Mouse (Mus musculus) adipocyte (in vitro differentiated cells): ENCODE measurements at regions not wholly inside any gene's neighbourhood (a gene's known extent, or its start where the extent isn't known, plus 50 kb on each side); places are given as distances from the start of the nearest gene placed in this dataset.
A peak's percentile ranks its signal among the peaks of the same experiment; 100 is the strongest.

Experiments
- DNase-seq: peaks from one replicate; pipeline ENCODE4 v3.0.0-alpha.2; 2016; ENCODE audit warnings: low spot score

DNA sequence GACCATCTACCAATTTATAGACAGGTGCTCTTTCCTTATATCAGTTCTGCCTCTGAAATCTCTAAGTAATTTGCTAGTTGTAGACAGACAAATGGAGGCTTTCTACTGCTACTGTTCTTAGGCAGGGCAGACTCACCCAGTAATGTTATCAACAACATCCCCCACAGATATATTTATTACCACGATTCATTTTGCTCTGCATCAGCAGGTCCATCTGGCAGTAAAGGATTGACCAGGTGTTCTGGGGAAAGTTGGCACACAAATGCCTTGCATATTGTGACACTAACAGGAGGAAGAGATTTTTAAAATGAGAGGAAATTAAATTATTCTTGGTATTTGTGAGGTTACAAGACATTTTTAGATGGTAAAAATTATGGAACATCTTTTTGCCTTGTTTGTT is 627.3 kb upstream of the Tmprss15 start:
- DNase-seq: no peak

- DNase-seq: no peak
Observed at GRCm38 (mm10) chr16:79692444-79692843, 601.5 kb upstream of the Tmprss15 start.

- no peak for DNase-seq
Observed at GRCm38 (mm10) chr16:79651162-79651741, 560.4 kb upstream of the Tmprss15 start.

- DNase-seq: no peak
Observed at GRCm38 (mm10) chr16:79640898-79641297, 550.0 kb upstream of the Tmprss15 start.

GRCm38 (mm10) chr16:79627139-79627538 is 536.2 kb upstream of the Tmprss15 start:
- DNase-seq: no peak

- DNase-seq: no peak
Observed at GRCm38 (mm10) chr16:79611002-79611401, 520.1 kb upstream of the Tmprss15 start.

DNA sequence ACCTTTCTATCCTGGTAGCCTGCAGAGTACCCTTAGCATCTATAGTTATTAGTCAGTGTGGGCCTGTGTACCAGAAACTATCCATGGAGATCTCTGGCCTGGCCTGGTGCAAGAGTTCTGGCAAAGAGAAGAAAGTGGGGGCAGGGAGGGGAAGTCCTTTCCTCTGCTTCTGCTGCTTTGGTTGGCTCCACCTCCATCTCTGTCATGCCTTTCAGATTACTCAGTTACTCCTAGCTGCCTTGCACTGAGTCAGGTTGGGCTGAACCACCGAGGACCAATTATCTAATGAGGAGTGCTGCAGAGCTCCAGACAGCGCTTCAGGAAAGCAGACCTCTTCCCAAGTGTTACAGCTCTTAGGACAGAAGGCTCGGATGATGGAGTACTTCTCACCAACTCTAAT is 500.0 kb upstream of the Tmprss15 start:
- peak; percentile 64 for DNase-seq

DNA sequence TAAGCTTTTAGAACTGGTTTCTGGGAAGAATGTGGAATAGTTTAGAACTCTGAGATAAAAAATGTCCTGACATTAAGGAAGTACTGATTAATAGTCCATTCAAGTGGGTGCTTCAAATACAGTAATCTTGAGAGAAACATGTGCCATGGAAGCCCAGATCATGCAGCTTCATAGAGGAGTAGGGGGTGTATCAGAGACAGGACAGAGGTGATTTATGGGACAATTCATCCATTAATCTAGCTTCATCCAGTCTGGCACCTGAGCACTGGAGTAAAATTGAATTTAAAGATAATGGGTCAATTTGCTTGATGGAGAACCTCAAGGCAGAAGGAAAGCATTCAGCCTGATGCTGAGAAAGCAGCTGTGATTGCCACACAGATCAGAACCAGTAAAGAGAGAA is 494.8 kb upstream of the Tmprss15 start:
- no peak for DNase-seq

- peak; percentile 60 for DNase-seq
Observed at GRCm38 (mm10) chr16:79570867-79571266, 480.0 kb upstream of the Tmprss15 start.

- peak; percentile 26 for DNase-seq
Observed at GRCm38 (mm10) chr16:79534370-79534769, 443.5 kb upstream of the Tmprss15 start.

DNA sequence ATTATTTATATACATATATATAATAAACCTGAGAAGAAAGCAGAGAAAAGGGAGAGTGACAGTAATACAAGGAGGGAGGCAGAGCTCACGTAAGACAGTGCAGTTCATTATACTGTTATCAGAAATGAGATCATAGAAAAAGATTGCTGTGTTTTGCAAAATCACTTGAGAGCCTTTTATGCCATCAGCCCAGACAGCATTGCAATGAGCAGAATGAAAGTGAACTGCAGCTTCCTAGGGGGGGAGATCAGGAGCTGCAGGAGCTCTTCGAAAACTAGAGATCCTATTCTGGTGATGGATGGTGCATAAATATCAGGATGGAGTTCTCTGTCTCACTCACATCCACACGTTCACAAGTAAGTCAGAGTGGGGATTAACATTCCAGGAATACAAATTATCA is 401.6 kb upstream of the Tmprss15 start:
- DNase-seq: no peak

- no peak for DNase-seq
Observed at GRCm38 (mm10) chr16:79450871-79451270, 360.0 kb upstream of the Tmprss15 start.

- no peak for DNase-seq
Observed at GRCm38 (mm10) chr16:79449732-79450131, 358.8 kb upstream of the Tmprss15 start.

GRCm38 (mm10) chr16:79407385-79407784 is 316.5 kb upstream of the Tmprss15 start:
- no peak for DNase-seq

GRCm38 (mm10) chr16:79406216-79406615 is 315.3 kb upstream of the Tmprss15 start:
- DNase-seq: no peak

DNA sequence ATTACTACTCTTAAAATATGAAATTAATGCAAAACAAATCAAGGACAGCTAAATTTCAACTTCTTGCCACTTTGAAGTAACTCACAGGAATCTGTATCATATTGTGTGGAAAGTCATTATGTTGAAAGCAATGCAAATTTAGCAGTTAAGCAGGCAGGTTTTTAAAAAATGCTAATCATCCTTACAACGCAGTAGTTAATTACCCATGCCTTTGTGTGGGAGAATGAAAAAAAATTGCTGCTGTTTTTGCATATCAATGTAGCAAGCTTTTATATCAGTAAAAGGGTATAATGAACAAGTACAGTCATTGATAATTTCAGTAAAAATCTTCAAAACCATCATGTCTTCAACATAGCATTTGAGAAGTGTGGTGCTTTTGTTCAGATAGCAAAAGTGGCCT is 313.2 kb upstream of the Tmprss15 start:
- no peak for DNase-seq

GRCm38 (mm10) chr16:79400100-79400499 is 309.2 kb upstream of the Tmprss15 start:
- DNase-seq: no peak

DNA sequence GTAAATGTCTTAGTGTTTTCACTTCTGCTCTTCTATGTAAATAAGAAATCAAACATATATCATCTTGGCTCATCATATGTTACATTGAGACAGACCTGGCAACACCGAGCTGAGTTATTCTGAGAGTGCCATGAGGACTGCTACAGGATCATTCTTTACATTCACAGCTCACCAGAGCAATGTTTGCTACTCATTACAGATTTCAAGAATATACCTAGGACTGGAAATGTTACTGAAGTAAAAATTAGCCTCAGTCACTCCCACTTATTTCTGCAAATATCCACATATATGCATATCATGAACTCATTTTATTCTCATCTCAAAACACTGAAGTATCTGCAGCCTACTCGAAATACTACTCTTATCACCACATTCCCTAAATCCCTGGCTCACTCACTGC is 307.6 kb upstream of the Tmprss15 start:
- no peak for DNase-seq

DNA sequence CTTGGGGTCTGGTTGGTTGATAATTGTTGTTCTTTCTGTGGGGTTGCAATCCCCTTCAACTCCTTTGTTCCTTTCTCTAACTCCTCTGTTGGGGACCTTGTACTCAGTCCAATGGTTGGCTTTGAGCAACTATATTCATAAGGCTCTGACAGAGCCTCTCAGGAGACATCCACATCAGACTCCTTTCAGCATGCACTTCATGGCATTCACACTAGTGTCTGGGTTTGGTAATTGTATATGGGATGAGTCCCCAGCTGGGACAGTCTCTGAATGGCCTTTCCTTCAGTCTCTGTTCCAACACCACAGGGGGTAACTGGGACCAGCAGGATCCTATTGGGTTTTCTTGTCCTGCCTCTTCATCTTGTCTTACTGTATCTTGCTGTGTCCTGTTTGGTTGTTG is 303.5 kb upstream of the Tmprss15 start:
- DNase-seq: no peak

- no peak for DNase-seq
Observed at GRCm38 (mm10) chr16:79386421-79386820, 295.5 kb upstream of the Tmprss15 start.

DNA sequence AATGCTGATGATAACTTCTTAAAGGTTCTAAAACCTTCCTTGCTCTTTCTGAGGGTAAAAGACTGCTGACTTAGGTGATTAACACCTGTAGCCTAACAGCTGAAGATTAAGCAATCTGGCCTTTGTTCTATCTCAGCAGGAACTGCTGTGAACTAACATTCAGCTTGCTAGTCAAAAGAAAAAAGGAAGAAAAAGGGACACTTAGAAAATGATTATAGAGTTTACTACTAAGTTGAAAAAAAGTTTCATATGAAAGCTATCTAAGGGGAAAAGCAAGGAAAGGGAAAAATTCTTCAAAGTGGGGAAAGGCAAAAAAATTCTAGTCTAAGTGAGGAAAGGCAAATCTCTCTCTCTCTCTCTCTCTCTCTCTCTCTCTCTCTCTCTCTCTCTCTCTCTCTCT is 259.2 kb upstream of the Tmprss15 start:
- no peak for DNase-seq

DNA sequence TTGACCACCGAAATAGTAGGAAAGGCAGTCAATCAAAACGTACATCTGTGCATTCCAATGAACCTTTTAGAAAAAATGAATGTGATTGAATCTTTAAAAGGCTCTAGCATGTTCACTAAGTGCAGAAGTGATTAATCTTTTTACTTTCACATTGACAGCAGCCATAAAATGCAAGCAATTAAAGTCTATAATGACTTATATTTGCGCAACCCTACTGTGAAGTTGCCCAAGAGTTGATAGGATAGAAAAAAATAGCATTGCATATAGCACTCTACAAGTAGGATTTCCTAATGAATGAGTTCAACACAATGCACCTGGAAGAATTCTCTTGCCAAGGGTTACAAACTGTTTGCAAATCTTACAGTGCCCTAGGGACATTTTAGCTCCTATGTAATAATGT is 251.6 kb upstream of the Tmprss15 start:
- no peak for DNase-seq

- no peak for DNase-seq
Observed at GRCm38 (mm10) chr16:79336416-79336815, 245.5 kb upstream of the Tmprss15 start.

GRCm38 (mm10) chr16:79336016-79336415 is 245.1 kb upstream of the Tmprss15 start:
- DNase-seq: no peak

DNA sequence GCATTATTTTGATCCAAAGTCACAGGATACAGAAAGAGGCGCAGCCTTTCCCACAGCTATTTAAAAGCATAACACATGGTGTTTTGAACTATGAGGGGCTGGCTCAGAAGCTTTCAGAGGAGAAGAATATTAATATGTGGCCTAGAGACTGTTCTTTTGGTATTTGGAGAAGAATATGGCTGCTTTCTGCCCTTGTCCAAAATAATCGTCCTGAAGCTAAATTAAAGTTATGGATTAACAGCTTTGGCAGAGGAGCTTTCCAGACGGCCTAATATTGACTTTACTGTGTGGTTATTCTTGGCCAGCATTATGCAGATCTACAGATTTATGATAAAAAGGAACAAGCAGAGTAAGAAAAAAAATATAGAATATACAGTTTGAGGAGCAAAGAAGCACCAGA is 222.4 kb upstream of the Tmprss15 start:
- DNase-seq: no peak
